Mouse (Mus musculus) regulatory T cell (primary cell): ENCODE data around the gene C1qtnf6.

Experiments used
- in situ Hi-C: fragments of 300-600 bp; cut with MboI, MseI; formaldehyde crosslinking; loops from one replicate; pipeline ENCODE4 v1.15.1; 2025; ENCODE audit warnings: high pct_unique_total_duplicates

C1qtnf6 gene

GRCm38 (mm10) chr15:78520112-78520715 lies 11.0 kb downstream of the C1qtnf6 start:
- in situ Hi-C loops: no loop called here

- in situ Hi-C loops: no loop called here
These were observed 13.0 kb downstream of the C1qtnf6 start for GRCm38 (mm10) chr15:78518221-78518620.

DNA sequence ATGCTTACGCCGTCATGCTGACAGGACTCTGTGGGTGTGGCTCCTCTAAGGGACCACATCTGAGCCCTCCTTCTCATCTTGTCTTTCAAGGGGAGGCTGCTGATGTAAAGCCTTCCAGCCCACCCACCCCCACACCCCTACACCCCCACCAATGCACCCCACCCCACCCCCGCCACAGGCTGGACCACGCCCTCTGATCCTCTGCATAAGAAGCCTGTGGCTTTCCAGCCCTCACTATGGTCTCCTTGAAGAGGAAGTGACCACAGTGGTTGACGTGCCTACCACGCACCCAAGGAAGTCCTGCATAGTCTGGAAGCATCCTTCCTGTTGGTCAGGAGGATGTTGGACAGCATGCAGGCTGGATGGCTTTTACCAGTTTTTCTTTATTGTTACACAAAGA lies 15.5 kb downstream of the C1qtnf6 start:
- in situ Hi-C loops: no loop called here

DNA sequence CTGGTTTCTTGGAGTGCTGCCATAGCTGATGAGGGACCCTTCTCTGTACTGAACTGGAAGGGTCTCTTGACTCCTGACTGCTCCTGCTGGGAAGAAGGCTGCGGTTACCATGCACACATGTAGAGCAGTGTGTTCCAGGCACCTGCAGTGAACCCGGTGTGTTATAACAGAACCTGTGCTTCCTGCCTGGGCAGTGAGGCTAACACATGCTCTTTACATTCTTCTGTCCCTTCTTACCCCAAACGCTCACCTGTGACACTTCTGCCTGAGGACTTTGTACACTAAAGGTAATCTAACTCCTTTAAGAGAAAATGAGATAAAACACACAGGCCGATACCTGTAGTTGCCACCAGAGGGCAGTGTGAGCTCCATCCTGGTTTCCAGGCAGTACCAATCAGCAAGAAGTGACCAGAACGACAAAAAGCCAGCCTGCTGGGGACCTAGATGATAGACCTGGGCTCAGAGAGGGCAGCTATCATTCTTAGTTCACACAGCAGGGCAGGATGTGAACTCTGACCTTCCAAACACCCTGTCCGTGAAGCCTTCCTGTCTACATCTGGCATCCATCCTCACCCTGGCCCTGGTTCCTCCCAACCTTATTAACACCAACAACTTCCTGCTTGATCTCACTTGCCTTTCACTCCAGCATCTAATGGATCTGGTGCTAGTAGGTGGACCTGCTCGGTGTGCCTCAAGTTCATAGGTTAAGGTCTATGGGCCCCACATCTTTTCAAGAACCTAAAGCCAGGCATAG lies 16.6 kb downstream of the C1qtnf6 start:
- in situ Hi-C loops: no loop called here

DNA sequence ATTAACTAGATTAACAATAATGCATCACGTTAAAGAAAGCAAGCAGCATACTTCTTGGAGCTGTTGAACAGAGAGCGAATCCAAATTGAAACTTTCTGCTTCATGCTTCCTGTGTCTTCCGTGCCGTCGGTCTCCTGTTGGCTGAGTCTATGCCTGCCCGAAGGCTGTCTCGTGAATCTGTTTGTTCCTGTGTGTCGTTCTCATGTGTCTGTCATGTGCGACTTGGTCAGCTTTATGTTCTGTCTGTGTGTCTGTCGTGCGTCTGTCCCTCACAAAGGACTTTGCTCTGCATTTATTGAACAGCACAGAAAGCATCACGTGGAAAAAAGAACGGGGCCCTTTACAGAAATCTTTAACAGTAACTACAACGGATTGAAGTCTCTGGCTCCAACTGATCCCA lies 18.2 kb downstream of the C1qtnf6 start:
- in situ Hi-C loops: no loop called here

- in situ Hi-C loops: no loop called here
These were observed 19.3 kb downstream of the C1qtnf6 start for GRCm38 (mm10) chr15:78511951-78512350.

DNA sequence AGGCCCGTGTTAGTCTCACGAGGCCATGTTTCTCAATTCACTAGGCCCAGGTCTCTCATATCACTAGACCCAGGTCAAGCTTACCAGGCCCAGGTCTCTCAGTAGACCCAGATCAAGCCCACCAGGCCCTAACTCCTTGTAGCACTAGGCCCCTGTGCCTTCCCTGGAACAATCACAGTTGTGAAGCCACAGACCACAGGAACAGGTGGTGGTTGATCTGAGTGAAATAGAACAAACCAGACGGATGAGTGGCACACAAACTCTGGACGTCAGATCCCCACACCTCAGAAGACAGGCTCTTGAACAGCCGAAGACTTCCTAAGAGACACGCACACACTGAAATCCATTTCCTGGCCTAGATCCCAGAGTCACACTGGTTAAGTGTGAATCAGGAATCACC lies 20.5 kb downstream of the C1qtnf6 start:
- in situ Hi-C loops: no loop called here

GRCm38 (mm10) chr15:78510121-78510576 lies 21.1 kb downstream of the C1qtnf6 start:
- in situ Hi-C loops: no loop called here

DNA sequence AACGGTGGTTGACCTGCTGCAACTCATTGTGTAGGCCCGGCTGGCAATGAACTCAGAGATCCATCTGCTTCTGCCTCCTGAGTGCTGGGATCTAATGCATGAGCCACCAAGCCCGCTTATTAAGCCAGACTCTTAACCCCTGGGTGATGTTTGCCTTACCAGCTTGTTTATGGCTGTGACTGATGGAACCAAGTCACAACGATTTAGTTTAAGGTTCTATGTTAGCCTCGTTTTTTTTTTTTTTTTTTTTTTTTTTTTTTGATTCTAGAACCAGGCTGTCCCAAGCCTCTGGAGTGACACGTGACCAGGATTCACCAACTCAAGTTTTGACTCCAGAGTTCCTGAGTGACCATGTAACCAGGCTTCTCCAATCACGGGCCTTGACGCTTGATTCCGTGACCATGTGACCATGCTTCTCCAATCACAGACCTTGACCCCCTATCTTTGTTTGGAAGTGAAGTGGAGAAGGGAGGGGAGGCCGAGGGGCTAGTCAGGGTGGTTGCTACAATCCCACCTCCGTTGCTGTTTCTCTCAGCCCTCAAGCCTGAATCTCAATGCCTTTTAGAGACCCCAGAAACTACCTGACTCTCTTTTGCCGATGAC lies 21.8 kb downstream of the C1qtnf6 start:
- in situ Hi-C loops: no loop called here

DNA sequence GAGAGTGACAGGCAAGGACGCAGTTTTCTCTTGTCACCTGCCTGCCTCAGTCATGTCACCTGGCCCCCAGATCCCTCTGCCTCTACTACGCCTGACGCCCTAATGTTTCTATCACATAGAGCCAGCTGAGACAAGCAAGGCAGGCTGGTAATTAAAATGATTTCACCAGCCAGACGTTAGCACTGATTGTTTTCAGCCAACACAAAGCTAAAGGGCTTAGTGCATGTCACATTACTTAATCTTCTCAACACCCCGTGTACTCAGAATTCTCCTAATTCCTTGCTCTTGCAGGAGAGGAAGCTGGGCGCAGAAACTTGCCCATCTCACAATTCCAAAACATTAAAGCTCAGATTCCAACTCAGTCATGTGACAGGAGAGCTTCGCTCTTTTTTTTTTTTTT lies 22.8 kb downstream of the C1qtnf6 start:
- in situ Hi-C loops: no loop called here

- in situ Hi-C loops: no loop called here
These were observed 25.7 kb downstream of the C1qtnf6 start for GRCm38 (mm10) chr15:78505541-78505940.

GRCm38 (mm10) chr15:78504816-78505215 lies 26.4 kb downstream of the C1qtnf6 start:
- in situ Hi-C loops: no loop called here

GRCm38 (mm10) chr15:78504013-78504412 lies 27.2 kb downstream of the C1qtnf6 start:
- in situ Hi-C loops: no loop called here

DNA sequence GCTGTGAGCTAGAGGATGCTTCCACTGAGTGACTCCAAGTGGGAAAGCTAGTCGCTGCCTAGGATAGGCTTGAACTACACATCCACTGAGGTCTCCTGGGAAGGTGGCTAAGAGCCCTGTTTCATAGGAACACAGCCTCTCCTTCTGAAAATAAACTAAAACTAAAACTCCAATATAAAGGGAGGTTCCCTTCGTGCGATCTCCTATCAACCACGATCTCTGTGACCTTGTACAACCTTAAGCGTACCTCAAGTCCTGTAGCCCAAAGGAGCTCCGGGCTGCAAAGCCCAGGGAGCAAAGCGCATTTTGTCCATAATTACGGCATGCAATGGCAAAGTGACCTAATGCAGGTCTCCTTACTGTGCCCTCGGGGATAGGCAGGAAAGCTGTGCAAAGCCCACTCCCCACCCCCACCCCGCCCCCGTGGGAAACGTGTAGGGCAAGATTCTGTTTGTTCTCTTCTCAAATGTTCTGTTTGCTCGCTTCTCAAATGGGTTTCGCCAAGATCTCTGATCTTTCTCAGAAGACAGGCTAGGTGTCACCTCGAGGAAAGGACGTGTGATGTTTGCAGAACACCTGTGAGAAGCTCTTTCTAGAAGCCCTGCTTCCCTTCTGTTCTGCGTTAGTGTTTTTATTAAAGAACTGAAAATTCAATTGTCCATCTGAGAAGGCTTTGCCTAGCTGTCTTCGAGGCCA lies 28.6 kb downstream of the C1qtnf6 start:
- in situ Hi-C loops: no loop called here

GRCm38 (mm10) chr15:78494968-78495406 lies 36.2 kb downstream of the C1qtnf6 start, which contains the start of gene Il2rb:
TSS of gene Il2rb (minus strand) at chr15:78495271.
- in situ Hi-C loops: loop anchor here (5.0 kb wide), 1 partner anchor 43 kb away; no protein-coding TSS in a partner anchor

DNA sequence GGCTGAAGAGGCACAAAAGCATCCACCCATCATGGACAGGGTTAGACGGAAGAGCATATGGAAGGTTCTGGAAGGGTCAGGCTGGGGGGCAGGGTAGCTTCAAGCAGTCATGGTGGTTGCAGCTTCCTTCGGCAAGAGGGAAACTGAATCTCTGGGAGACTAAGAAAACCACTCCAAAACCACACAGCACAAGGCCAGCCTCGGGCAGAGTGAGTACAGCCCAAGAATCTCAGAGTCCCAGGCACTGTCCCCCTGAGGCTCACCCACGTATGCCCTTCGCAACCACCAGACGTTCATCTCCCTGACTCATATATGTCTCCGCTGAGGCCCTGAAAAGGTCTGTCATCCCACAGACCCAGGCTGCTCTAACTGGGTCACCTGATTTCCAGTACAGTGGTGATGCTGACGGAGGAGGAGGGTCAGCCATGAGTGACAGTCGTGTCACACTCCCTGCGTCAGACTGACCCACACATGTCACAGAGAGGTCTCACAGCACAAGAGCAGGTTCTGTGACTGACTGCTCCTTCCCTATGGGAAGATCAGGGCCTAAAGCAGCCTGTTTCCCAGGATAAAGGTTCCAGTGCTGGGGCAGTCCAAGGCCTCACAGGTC lies 37.7 kb downstream of the C1qtnf6 start:
- in situ Hi-C loops: loop anchor here (5.0 kb wide), 1 partner anchor 41 kb away; no protein-coding TSS in a partner anchor

DNA sequence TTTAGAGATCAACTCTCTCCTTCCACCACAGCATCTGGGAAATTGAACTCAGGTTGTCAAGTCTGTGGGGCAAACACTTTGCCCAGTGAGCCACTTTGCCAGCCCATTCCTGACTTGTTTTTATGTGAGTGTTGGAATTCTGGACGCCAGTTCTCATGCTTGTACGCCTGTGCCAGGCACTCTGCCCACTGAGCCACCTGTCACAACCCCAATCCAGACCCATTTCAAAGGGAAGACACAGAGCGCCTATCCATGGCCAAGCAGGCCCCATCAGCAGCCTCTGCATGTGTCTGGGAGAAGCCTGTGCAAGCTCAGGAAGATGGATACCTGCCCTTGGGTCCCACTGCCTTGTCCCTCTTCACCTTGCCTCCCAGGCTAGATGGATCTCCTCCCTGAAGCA lies 39.9 kb downstream of the C1qtnf6 start:
- in situ Hi-C loops: loop anchor here (5.0 kb wide), 1 partner anchor 39 kb away; no protein-coding TSS in a partner anchor

GRCm38 (mm10) chr15:78489906-78490305 lies 41.3 kb downstream of the C1qtnf6 start:
- in situ Hi-C loops: loop anchor here (5.0 kb wide), 1 partner anchor 38 kb away; no protein-coding TSS in a partner anchor

GRCm38 (mm10) chr15:78489248-78489647 lies 42.0 kb downstream of the C1qtnf6 start:
- in situ Hi-C loops: no loop called here

DNA sequence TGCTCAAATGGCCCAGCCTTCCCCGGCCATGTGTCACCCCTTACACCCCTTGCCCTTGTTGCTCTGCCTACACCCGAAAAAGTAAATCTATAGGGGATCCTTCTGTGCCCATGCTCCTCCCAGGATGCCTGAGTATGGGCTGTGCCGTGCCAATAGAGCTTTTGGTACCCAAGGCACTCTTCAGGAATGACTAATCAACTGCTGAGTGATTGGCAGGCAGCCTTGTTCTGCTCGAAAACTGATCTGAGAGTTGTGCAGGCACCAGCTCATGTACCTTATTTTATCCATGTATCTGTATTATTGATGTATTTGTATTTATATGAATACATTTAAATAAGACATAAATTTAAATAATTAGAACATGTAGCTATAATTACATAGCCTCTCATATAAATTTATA lies 44.1 kb downstream of the C1qtnf6 start:
- in situ Hi-C loops: no loop called here

DNA sequence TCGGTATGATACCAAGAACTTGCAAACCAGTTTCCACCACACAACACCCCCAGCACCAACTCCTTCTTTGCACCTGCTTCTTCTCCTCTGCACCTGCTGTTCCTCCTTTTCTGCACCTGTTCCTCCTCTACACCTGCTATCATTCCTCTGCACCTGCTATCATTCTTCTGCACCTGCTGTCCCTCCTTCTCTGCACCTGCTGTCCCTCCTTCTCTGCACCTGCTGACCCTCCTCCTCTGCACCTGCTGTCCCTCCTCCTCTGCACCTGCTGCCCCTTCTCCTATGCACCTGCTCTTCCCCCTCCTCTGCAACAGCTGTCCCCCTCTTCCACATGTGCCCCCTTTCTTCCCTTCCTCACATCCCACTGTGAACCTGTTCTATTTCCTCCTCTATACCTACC lies 44.7 kb downstream of the C1qtnf6 start:
- in situ Hi-C loops: no loop called here
